Mouse (Mus musculus): ENCODE data around the gene Cdk2ap2. TPM values are rescaled to one million over a fixed set of nuclear protein-coding genes. Genes with fewer than 3 reads are reported as not detected.
"Not testable (repeated sequence)": the region's sequence is repeated elsewhere in the genome, so short reads cannot be mapped to it uniquely, and the experiment has no call there.

Gene Cdk2ap2
- polyA plus RNA-seq, 1 experiment from 2014 or later = 116 TPM

DNA sequence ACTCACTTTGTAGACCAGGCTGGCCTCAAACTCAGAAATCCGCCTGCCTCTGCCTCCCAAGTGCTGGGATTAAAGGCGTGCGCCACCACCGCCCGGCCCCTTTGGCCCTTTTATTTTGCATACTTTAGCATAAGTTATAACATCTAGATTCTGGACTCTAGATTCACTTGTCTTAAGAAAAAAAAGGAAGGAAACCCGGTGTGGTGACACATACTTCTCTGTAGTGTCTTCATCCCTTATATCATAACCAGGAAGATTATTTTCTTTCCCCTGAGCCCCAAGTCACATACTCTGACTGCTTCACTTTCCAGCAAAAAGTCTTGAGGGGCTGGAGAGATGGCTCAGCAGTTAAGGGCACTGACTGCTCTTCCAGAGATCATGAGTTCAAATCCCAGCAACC, 24.9 kb downstream of the Cdk2ap2 start:
- not testable (repeated sequence) for ATAC-seq (ENCODE audit: low FRiP score, low TSS enrichment); H3K9me3 ChIP-seq (ENCODE audit: control insufficient read depth, low read length); H3K27ac ChIP-seq (ENCODE audit: low read depth, low read length); H3K9ac ChIP-seq (ENCODE audit: low read depth, low read length); H3K27me3 ChIP-seq (ENCODE audit: control insufficient read depth, insufficient read depth, low read length); H3K4me1 ChIP-seq (ENCODE audit: control insufficient read depth, insufficient read depth, low read length); H3K4me3 ChIP-seq (ENCODE audit: low read length)
- H3K36me3 ChIP-seq (ENCODE audit: control insufficient read depth, insufficient read depth, low read length) = peaks cover 17% of the 10 kb centered on the region; the same call in 1 of the 2 replicates
- H3K4me2 ChIP-seq (replicated peaks; ENCODE audit: low read depth, low read length) = peak overlapping the region; percentile 5; the same call in 1 of the 2 replicates
- WGBS = 58% methylated on average over 6 of the region's 6 CpGs

DNA sequence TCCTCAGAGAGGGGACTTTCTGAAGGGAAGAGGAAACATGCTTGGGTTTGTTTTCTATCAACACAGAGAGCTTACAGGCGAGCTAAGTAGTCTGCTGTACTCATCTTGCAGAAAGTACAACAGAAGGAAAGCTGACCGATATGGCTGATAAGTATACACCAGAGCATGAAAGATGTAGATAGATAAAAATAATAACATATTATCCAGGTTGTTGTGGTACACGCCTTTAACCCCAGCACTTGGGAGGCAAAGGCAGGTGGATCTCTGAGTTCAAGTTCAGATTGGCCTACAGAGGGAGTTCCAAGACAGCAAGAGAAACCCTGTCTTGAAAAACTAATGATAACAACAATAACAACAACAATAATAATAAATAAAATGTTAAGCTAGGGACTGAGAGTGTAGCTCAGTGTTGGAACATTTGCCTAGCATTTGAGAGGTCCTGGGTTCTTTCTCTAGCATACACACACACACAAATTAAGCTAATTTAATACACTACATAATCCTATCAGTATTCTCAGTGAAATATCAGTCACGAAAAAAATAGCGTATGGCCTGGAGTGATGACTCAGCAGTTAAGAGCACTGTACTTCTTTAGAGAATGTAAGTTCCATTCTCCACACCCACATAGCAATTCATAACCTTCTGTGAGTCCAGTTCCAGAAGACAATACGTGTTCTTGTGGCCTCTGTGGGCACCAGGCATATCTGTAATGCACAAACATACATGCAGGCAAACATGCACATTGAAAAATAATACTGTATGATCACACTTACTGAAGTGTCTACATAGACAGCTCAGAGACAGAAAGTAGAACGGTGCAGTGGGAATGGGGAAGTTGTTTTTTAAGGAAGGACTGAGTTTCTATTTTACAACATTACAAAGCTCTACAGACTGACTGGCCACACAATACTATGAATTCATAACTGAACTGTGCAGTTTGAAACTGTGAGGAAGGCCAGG, 25.7 kb downstream of the Cdk2ap2 start:
- no peak overlapping the region for H3K9ac ChIP-seq (ENCODE audit: low read depth, low read length)
- ATAC-seq (ENCODE audit: low FRiP score, low TSS enrichment) = no peak
- WGBS = 83% methylated on average over 7 of the region's 7 CpGs
- H3K27ac ChIP-seq (ENCODE audit: low read depth, low read length) = no peak overlapping the region
- no peak overlapping the region for H3K4me2 ChIP-seq (replicated peaks; ENCODE audit: low read depth, low read length)
- peaks cover 13% of the 10 kb centered on the region; the same call in 1 of the 2 replicates for H3K36me3 ChIP-seq (ENCODE audit: control insufficient read depth, insufficient read depth, low read length)
- no peak overlapping the region for H3K4me3 ChIP-seq (ENCODE audit: low read length)
- peaks cover 8% of the 10 kb centered on the region; the same call in 1 of the 2 replicates for H3K4me1 ChIP-seq (ENCODE audit: control insufficient read depth, insufficient read depth, low read length)
- H3K9me3 ChIP-seq (ENCODE audit: control insufficient read depth, low read length) = no peaks in the 10 kb centered on the region
- no peaks in the 10 kb centered on the region for H3K27me3 ChIP-seq (ENCODE audit: control insufficient read depth, insufficient read depth, low read length)

DNA sequence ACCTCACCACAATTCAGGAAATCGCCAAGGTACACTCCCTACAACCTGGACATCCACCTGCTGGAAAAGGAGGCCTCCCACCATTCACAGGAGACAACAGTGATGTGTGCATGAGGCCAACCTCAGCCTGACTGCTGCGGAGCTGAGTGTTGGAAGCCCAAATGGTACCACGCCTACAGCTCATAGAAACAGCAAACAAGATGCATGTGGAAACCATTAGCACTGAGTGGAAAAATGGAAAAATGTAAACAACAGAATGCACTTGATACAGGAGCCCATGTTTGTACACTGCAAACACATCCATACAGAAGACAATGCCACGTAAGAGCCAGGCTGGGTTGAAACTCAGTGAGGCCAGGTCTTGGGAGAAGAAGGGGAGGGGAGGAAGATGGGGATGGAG, 27.4 kb downstream of the Cdk2ap2 start:
- H3K4me1 ChIP-seq (ENCODE audit: control insufficient read depth, insufficient read depth, low read length) = peaks cover 8% of the 10 kb centered on the region; the same call in 1 of the 2 replicates
- H3K9ac ChIP-seq (ENCODE audit: low read depth, low read length) = no peak overlapping the region
- H3K4me2 ChIP-seq (replicated peaks; ENCODE audit: low read depth, low read length) = no peak overlapping the region
- no peak for ATAC-seq (ENCODE audit: low FRiP score, low TSS enrichment)
- peaks cover 14% of the 10 kb centered on the region for H3K36me3 ChIP-seq (ENCODE audit: control insufficient read depth, insufficient read depth, low read length)
- 69% methylated on average over 4 of the region's 4 CpGs for WGBS
- no peak overlapping the region for H3K27ac ChIP-seq (ENCODE audit: low read depth, low read length)
- H3K4me3 ChIP-seq (ENCODE audit: low read length) = no peak overlapping the region
- H3K27me3 ChIP-seq (ENCODE audit: control insufficient read depth, insufficient read depth, low read length) = no peaks in the 10 kb centered on the region
- no peaks in the 10 kb centered on the region for H3K9me3 ChIP-seq (ENCODE audit: control insufficient read depth, low read length)

DNA sequence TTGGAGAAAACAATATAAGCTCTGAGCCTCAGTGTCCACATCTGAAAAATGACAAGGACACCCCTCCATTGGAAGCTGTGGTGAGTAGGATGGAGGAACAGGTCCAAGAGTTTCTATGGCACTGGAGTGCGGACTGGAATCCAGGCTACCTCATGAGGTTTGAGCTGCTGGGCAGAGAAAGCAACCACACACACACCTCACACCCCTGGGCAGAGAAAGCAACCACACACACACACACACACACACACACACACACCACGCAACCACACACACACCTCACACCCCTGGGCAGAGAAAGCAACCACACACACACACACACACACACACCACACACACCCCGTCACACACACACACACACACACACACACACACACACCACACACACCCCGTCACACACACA, 28.3 kb downstream of the Cdk2ap2 start:
- WGBS = 18% methylated on average over 4 of the region's 4 CpGs
- Histone ChIP-seq H3K36me3 (ENCODE audit: control insufficient read depth, insufficient read depth, low read length) (peaks cover 23% of the 10 kb centered on the region), H3K4me3 (ENCODE audit: low read length) (peak overlapping the region; percentile 88), H3K4me2 (replicated peaks; ENCODE audit: low read depth, low read length) (peak overlapping the region; percentile 42), H3K9ac (ENCODE audit: low read depth, low read length) (peak overlapping the region; percentile 45)
- not testable (repeated sequence) for H3K27me3 ChIP-seq (ENCODE audit: control insufficient read depth, insufficient read depth, low read length); H3K27ac ChIP-seq (ENCODE audit: low read depth, low read length); H3K9me3 ChIP-seq (ENCODE audit: control insufficient read depth, low read length); H3K4me1 ChIP-seq (ENCODE audit: control insufficient read depth, insufficient read depth, low read length)
- peak; percentile 39 for ATAC-seq (ENCODE audit: low FRiP score, low TSS enrichment)

DNA sequence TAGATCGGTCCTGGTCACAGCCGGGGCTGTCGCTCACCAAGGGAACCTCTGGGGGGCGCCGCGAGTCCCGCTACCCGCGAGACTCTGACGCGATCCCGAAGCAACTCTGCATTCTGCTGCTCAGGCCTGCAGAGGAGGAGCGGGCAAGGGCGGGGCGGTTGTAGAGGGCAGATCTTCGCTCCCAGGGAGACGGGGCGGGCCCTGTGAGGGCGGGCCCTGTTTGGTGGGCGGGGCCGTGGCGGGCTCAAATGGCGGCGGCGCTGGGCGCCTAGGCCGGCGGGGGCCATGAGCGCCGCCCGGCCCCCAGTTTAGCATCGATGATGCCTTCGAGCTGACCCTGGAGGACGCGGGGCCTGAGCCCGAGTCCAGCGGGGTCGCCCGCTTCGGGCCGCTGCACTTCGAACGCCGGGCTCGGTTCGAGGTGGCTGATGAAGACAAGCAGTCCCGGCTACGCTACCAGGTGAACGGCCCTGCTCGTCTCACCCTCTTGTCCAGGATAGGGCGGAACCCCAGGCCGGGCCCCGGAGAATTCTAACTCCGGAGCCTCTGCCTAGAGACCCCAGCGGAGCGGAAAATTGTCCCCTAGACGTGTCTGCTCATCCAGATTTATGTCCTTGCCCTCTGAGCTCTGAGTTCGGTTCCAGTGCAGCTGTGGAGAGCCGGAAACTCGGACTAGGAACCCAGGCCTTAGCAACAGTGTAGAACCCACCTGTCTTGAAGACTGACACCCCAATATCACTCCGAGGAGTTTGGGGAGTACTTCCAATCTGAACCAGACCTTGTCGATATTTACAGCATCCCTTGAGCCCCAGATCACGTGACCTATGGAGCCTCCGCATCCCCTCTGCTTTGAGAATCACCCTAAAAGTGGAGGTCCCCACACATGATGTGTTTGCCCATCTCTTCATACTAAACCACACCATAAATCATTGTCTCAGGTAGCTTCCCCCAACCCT, 29.0 kb downstream of the Cdk2ap2 start, which contains the start of gene Aip:
TSS of gene Aip (minus strand) at position 118 of the 956 bp plus-strand sequence.
- H3K4me2 ChIP-seq (replicated peaks; ENCODE audit: low read depth, low read length) = peak within 1 kb of the TSS; percentile 81
- H3K27me3 ChIP-seq (ENCODE audit: control insufficient read depth, insufficient read depth, low read length) = no peaks in the 10 kb centered on the region
- H3K27ac ChIP-seq (ENCODE audit: low read depth, low read length) = peak within 1 kb of the TSS; percentile 47; the same call in 1 of the 2 replicates
- WGBS = 2% methylated on average over 63 of the region's 64 CpGs
- ATAC-seq (ENCODE audit: low FRiP score, low TSS enrichment) = peak; percentile 96
- peak within 1 kb of the TSS; percentile 87 for H3K9ac ChIP-seq (ENCODE audit: low read depth, low read length)
- H3K4me1 ChIP-seq (ENCODE audit: control insufficient read depth, insufficient read depth, low read length) = peaks cover 8% of the 10 kb centered on the region; the same call in 1 of the 2 replicates
- H3K36me3 ChIP-seq (ENCODE audit: control insufficient read depth, insufficient read depth, low read length) = peaks cover 26% of the 10 kb centered on the region
- peak within 1 kb of the TSS; percentile 88 for H3K4me3 ChIP-seq (ENCODE audit: low read length)
- H3K9me3 ChIP-seq (ENCODE audit: control insufficient read depth, low read length) = no peaks in the 10 kb centered on the region

DNA sequence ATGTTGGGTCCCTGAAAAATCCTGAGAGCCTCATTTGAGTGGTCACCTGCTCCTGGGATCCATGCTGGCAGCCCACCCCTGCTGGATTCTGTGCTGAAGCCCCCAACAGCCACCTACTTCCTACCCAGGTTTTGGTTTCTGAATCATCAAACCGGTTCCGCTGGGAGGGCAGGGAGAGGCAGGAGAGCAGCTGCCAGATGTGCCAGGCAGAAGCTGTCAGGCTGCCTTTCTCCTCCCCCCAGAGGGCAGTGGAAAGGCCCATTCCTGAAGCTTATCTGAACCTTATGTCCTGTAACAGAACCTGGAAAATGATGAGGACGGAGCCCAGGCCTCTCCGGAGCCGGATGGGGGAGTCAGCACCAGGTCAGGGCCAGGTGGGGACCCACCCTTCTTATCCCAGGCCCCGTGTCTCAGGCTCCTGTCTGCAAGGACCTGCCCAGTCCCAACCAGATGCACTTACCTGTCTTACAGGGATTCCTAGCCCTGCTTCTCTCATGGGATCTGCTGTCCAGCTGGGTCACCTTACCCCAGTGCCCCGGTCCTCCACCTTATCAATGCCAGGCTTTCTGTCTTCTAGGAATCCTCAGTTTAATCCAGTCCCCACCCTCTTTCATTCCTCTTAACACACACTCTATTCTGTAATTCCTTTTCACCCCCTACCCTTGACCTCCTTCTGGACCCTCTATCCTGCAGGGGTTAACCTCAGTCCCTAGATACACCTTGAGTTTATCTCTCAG, 29.9 kb downstream of the Cdk2ap2 start:
- Histone ChIP-seq H3K9ac (ENCODE audit: low read depth, low read length) (peak overlapping the region; percentile 87; the same call in 1 of the 2 replicates), H3K4me2 (replicated peaks; ENCODE audit: low read depth, low read length) (peak overlapping the region; percentile 81), H3K9me3 (ENCODE audit: control insufficient read depth, low read length) (no peaks in the 10 kb centered on the region), H3K4me1 (ENCODE audit: control insufficient read depth, insufficient read depth, low read length) (peaks cover 8% of the 10 kb centered on the region; the same call in 1 of the 2 replicates), H3K4me3 (ENCODE audit: low read length) (peak overlapping the region; percentile 88), H3K27ac (ENCODE audit: low read depth, low read length) (no peak overlapping the region), H3K27me3 (ENCODE audit: control insufficient read depth, insufficient read depth, low read length) (no peaks in the 10 kb centered on the region), H3K36me3 (ENCODE audit: control insufficient read depth, insufficient read depth, low read length) (peaks cover 35% of the 10 kb centered on the region)
- 61% methylated on average over 7 of the region's 7 CpGs for WGBS
- ATAC-seq (ENCODE audit: low FRiP score, low TSS enrichment) = no peak

DNA sequence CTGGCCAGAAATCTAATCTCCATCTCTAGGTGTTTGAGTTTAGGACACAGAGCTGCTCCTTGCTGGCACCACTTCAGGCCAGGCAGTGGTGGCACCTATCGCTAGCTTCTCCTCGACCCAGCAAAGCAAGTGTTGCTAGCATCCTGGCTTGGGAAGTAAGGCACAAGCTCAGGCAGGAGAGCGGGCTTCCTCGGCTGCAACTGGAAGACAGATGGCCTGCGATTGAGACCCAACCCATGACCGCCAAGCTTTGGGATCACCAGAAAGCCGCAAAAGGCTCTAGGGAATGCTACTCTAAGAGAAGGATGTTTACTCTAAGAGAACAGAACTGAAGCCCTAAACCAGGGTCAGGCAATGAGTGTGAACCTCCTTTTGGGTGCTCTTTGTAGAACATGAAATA, 32.5 kb downstream of the Cdk2ap2 start:
- peaks cover 8% of the 10 kb centered on the region; the same call in 1 of the 2 replicates for H3K4me1 ChIP-seq (ENCODE audit: control insufficient read depth, insufficient read depth, low read length)
- no peak overlapping the region for H3K4me3 ChIP-seq (ENCODE audit: low read length)
- 90% methylated on average over 7 of the region's 7 CpGs for WGBS
- no peak for ATAC-seq (ENCODE audit: low FRiP score, low TSS enrichment)
- no peak overlapping the region for H3K4me2 ChIP-seq (replicated peaks; ENCODE audit: low read depth, low read length)
- H3K27me3 ChIP-seq (ENCODE audit: control insufficient read depth, insufficient read depth, low read length) = no peaks in the 10 kb centered on the region
- H3K36me3 ChIP-seq (ENCODE audit: control insufficient read depth, insufficient read depth, low read length) = peaks cover 46% of the 10 kb centered on the region
- H3K27ac ChIP-seq (ENCODE audit: low read depth, low read length) = no peak overlapping the region
- H3K9me3 ChIP-seq (ENCODE audit: control insufficient read depth, low read length) = no peaks in the 10 kb centered on the region
- H3K9ac ChIP-seq (ENCODE audit: low read depth, low read length) = no peak overlapping the region

DNA sequence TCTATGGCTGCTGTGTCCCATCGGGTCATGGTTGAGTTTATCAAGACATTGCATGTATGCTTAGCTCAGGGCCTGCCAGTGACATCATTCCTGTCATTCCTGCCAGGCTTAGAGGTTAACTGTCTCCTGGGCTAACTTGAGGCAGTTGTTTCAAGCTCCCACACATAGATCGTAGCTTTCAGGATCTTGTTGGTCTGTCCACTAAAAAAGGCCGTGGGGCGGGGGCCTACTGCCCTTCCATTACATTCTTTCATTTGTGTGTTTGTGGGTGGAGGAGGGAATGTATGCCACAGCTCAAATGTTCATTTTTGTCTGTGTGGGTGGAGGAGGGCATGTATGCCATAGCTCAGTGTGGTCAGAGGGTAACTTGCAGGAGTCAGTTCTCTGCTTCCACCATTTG, 33.1 kb downstream of the Cdk2ap2 start:
- H3K27me3 ChIP-seq (ENCODE audit: control insufficient read depth, insufficient read depth, low read length) = no peaks in the 10 kb centered on the region
- peaks cover 46% of the 10 kb centered on the region for H3K36me3 ChIP-seq (ENCODE audit: control insufficient read depth, insufficient read depth, low read length)
- 76% methylated on average over 4 of the region's 4 CpGs for WGBS
- H3K9ac ChIP-seq (ENCODE audit: low read depth, low read length) = no peak overlapping the region
- H3K4me1 ChIP-seq (ENCODE audit: control insufficient read depth, insufficient read depth, low read length) = peaks cover 8% of the 10 kb centered on the region; the same call in 1 of the 2 replicates
- H3K4me2 ChIP-seq (replicated peaks; ENCODE audit: low read depth, low read length) = no peak overlapping the region
- ATAC-seq (ENCODE audit: low FRiP score, low TSS enrichment) = no peak
- H3K4me3 ChIP-seq (ENCODE audit: low read length) = no peak overlapping the region
- no peaks in the 10 kb centered on the region for H3K9me3 ChIP-seq (ENCODE audit: control insufficient read depth, low read length)
- H3K27ac ChIP-seq (ENCODE audit: low read depth, low read length) = no peak overlapping the region

Data from kidney, embryonic 14.5 days (tissue).